Mouse (Mus musculus): Measurements from ENCODE around the gene Unc13b. TPM values are rescaled to one million over a fixed set of nuclear protein-coding genes. Genes with fewer than 3 reads are reported as not detected.

The Unc13b gene
- polyA plus RNA-seq, 1 experiment = 2.7 TPM

DNA sequence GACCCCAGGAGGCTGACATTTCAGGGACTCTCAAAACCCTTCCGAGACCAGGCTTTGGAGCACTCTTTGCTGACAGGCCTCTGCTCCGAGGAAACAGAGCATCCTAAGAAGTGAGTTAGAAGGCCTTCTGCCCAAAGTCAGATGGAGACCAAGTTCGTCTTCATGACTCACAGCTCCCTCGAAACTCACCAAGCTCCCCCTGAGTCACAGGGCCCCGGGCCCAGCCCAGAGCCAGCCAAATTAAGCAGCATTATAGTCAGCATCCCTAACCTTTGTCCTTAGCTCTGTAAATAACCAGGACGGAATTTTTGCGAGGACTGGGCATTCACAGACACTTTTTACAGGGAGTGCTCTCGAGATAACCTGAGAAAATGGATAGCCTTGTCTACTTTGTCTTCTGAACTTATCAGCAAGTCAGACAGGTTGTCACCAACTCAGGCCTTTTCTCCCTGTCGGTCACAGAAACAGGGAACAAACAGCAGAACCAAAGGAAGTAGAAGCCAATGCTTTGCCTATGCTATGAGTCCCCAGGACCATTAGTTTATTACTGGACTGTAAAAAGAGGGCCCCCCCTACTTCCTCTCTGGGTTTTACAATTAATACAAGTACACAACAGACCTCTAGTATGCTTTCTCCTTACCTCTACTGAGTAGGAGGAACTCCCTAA, 17.7 kb upstream of the Unc13b start:
- TF ChIP-seq POLR2A (IDR thresholded peaks at IDR 0.05; ENCODE audit: control insufficient read depth, extremely low read depth, insufficient read depth, low read length, poor library complexity) (no peak), CTCF (IDR thresholded peaks at IDR 0.05; ENCODE audit: borderline replicate concordance, control insufficient read depth, extremely low read depth, insufficient read depth, low read length, poor library complexity) (no peak)
- H3K27me3 ChIP-seq (ENCODE audit: control insufficient read depth, insufficient read depth, low read length) = no peaks in the 10 kb centered on the region
- H3K4me3 ChIP-seq (ENCODE audit: control insufficient read depth, insufficient read depth, low read length) = no peak overlapping the region
- DNase-seq = no peak
- no peaks in the 10 kb centered on the region for H3K36me3 ChIP-seq (ENCODE audit: control insufficient read depth, insufficient read depth, low read length)
- no peak overlapping the region for H3K27ac ChIP-seq (ENCODE audit: control insufficient read depth, insufficient read depth, low read length)
- peaks cover 23% of the 10 kb centered on the region for H3K4me1 ChIP-seq (replicated peaks; ENCODE audit: control insufficient read depth, insufficient read depth, low read length)
- 89% methylated on average over 9 of the region's 9 CpGs for WGBS

DNA sequence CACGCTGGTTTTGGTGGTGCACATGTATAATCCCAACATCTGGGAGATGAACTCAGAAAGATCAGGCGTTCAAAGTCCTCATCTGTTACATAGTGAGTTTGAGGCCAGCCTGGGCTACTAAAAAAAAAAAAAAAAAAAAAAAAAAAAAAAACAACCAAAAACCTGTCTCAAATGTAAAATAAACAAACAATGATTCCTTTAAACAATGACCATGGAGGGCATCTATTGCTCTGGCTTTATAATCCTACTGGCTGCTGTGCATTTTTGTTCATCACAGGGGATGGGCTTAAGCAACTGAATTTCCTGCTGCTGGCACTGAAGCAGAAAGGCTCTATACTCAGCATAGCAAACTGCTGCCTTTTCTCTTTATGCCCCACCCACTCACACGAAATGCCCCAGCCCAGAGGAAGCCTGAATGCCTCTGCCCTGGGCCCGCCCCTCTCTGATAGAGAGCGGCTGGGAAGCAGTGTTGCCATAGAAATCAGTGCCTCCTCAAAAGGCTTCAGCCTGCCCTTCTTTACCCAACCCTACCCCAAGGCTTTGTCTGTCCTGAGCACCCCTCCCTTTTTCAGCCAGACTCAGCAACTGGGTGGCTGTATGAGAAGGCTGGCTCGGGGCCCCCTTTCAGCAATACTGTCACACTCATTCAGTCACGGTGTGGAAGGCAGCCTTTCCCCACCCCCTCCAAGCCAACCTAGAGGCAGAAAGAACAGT, 15.0 kb upstream of the Unc13b start:
- no peaks in the 10 kb centered on the region for H3K36me3 ChIP-seq (ENCODE audit: control insufficient read depth, insufficient read depth, low read length)
- DNase-seq = peak; percentile 54
- WGBS = 26% methylated on average over 7 of the region's 7 CpGs
- no peaks in the 10 kb centered on the region for H3K27me3 ChIP-seq (ENCODE audit: control insufficient read depth, insufficient read depth, low read length)
- no peak overlapping the region for H3K27ac ChIP-seq (ENCODE audit: control insufficient read depth, insufficient read depth, low read length)
- H3K4me3 ChIP-seq (ENCODE audit: control insufficient read depth, insufficient read depth, low read length) = no peak overlapping the region
- peaks cover 22% of the 10 kb centered on the region for H3K4me1 ChIP-seq (replicated peaks; ENCODE audit: control insufficient read depth, insufficient read depth, low read length)
- TF ChIP-seq CTCF (IDR thresholded peaks at IDR 0.05; ENCODE audit: borderline replicate concordance, control insufficient read depth, extremely low read depth, insufficient read depth, low read length, poor library complexity) = no peak
- TF ChIP-seq POLR2A (IDR thresholded peaks at IDR 0.05; ENCODE audit: control insufficient read depth, extremely low read depth, insufficient read depth, low read length, poor library complexity) = no peak

DNA sequence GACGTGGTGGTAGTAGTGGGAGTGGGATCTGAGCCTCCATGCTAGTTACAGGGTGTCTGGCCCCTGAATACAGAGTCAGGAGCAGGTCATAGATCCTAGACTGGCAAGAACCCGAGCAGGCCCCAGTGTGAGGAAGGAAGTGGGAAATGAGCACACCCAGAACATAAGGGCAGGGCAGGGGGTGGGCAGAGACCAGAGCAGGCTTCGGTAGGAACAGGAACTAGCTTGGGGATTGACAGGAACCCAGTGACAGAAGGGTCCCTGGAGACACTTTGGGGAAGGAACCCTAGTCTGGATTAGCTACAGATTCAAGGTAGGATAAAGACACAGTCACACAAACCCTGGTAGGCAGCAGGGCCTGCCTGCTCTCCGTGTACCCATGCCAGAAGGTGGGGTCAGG, 14.1 kb upstream of the Unc13b start:
- H3K36me3 ChIP-seq (ENCODE audit: control insufficient read depth, insufficient read depth, low read length) = no peaks in the 10 kb centered on the region
- no peak for DNase-seq
- H3K27ac ChIP-seq (ENCODE audit: control insufficient read depth, insufficient read depth, low read length) = no peak overlapping the region
- WGBS = 14% methylated on average over 4 of the region's 4 CpGs
- no peak for TF ChIP-seq CTCF (IDR thresholded peaks at IDR 0.05; ENCODE audit: borderline replicate concordance, control insufficient read depth, extremely low read depth, insufficient read depth, low read length, poor library complexity)
- no peak for TF ChIP-seq POLR2A (IDR thresholded peaks at IDR 0.05; ENCODE audit: control insufficient read depth, extremely low read depth, insufficient read depth, low read length, poor library complexity)
- no peak overlapping the region for H3K4me3 ChIP-seq (ENCODE audit: control insufficient read depth, insufficient read depth, low read length)
- peaks cover 15% of the 10 kb centered on the region for H3K4me1 ChIP-seq (replicated peaks; ENCODE audit: control insufficient read depth, insufficient read depth, low read length)
- no peaks in the 10 kb centered on the region for H3K27me3 ChIP-seq (ENCODE audit: control insufficient read depth, insufficient read depth, low read length)

DNA sequence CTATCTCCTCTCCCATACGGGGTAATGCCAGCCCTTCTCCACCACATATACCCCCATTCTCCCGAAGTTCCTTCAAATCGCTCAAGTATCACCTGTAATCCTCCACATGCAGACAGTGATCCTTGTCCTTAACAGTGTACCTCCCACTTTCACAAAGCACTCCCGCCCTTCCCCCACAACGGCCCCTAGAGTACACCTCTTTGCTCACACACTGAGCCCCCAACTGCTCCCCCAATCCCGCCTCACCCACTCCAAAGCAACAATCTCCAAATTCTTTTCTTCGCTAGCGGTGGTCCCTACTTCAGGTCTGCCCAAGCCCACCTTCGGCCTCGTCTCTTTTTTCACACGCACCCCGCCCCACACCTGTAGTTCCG, 13.5 kb upstream of the Unc13b start:
- DNase-seq = no peak
- H3K4me1 ChIP-seq (replicated peaks; ENCODE audit: control insufficient read depth, insufficient read depth, low read length) = peaks cover 11% of the 10 kb centered on the region
- TF ChIP-seq CTCF (IDR thresholded peaks at IDR 0.05; ENCODE audit: borderline replicate concordance, control insufficient read depth, extremely low read depth, insufficient read depth, low read length, poor library complexity) = no peak
- TF ChIP-seq POLR2A (IDR thresholded peaks at IDR 0.05; ENCODE audit: control insufficient read depth, extremely low read depth, insufficient read depth, low read length, poor library complexity) = no peak
- no peaks in the 10 kb centered on the region for H3K36me3 ChIP-seq (ENCODE audit: control insufficient read depth, insufficient read depth, low read length)
- 11% methylated on average over 13 of the region's 13 CpGs for WGBS
- H3K27ac ChIP-seq (ENCODE audit: control insufficient read depth, insufficient read depth, low read length) = no peak overlapping the region
- H3K4me3 ChIP-seq (ENCODE audit: control insufficient read depth, insufficient read depth, low read length) = peak overlapping the region; percentile 39
- H3K27me3 ChIP-seq (ENCODE audit: control insufficient read depth, insufficient read depth, low read length) = no peaks in the 10 kb centered on the region

DNA sequence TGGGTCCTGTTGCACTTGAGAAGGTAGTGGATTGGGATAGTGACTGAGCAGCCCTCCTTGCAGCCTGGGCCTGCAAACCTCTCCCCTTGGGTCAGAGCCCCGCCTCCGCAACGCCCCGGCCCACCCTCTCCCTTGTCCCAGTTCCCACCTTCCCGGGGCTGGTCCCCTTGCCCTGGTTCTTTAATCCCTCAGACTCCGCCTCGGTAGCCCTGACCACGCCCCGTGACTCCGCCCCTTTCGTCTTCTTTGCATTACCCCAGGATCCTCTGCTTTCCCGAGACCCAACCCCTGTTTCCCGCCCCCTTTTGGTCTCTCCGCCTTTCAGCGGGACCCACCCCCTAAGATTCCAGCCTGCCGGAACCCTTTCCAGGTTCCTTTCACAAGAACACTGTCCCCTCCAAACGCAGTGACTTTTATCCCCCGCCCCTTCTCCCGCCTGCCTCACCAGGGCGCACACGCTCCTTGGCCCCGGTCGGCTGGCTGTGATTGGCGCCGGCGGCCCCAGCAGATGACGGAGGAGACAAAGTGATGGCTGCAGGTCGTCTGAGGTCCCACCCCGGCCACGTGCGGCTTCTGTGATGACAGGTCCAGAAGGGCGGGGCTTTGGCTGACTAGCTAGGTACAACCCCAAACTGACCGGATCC, 13.0 kb upstream of the Unc13b start, which contains the start of gene Fam214b:
Fam214b (minus strand) TSS at position 562 of the 644 bp plus-strand sequence.
- H3K4me1 ChIP-seq (replicated peaks; ENCODE audit: control insufficient read depth, insufficient read depth, low read length) = peaks cover 11% of the 10 kb centered on the region
- WGBS = under 1% methylated on average over 33 of the region's 33 CpGs
- peak within 1 kb of the TSS; percentile 39 for H3K4me3 ChIP-seq (ENCODE audit: control insufficient read depth, insufficient read depth, low read length)
- peak; percentile 79 for DNase-seq
- no peaks in the 10 kb centered on the region for H3K36me3 ChIP-seq (ENCODE audit: control insufficient read depth, insufficient read depth, low read length)
- H3K27ac ChIP-seq (ENCODE audit: control insufficient read depth, insufficient read depth, low read length) = no peak within 1 kb of the TSS
- TF ChIP-seq POLR2A (IDR thresholded peaks at IDR 0.05; ENCODE audit: control insufficient read depth, extremely low read depth, insufficient read depth, low read length, poor library complexity) (no peak), CTCF (IDR thresholded peaks at IDR 0.05; ENCODE audit: borderline replicate concordance, control insufficient read depth, extremely low read depth, insufficient read depth, low read length, poor library complexity) (no peak)
- H3K27me3 ChIP-seq (ENCODE audit: control insufficient read depth, insufficient read depth, low read length) = no peaks in the 10 kb centered on the region

DNA sequence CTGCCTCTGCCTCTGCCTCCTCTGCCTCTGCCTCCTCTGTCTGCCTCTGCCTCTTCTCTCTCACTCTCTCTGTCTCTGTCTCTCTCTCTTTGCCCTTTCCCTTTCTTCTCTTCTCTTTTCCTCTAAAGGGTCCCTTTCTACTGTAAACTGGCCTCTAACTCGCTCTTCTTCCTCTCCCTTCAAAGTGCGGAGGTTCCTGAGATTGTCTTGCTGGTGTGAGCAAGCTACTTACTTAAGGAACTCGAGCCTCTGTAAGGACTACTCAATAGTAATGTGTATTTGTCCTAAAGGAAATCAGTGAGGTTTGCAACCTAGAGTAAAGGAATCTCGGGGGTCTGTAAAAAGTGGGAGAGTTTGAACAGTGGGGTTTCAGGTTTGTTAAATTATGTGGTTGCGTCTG, 12.1 kb upstream of the Unc13b start:
- no peak for DNase-seq
- no peaks in the 10 kb centered on the region for H3K27me3 ChIP-seq (ENCODE audit: control insufficient read depth, insufficient read depth, low read length)
- TF ChIP-seq POLR2A (IDR thresholded peaks at IDR 0.05; ENCODE audit: control insufficient read depth, extremely low read depth, insufficient read depth, low read length, poor library complexity) = no peak
- TF ChIP-seq CTCF (IDR thresholded peaks at IDR 0.05; ENCODE audit: borderline replicate concordance, control insufficient read depth, extremely low read depth, insufficient read depth, low read length, poor library complexity) = no peak
- H3K4me3 ChIP-seq (ENCODE audit: control insufficient read depth, insufficient read depth, low read length) = no peak overlapping the region
- 62% methylated on average over 5 of the region's 5 CpGs for whole genome bisulfite sequencing
- H3K36me3 ChIP-seq (ENCODE audit: control insufficient read depth, insufficient read depth, low read length) = no peaks in the 10 kb centered on the region
- peaks cover 11% of the 10 kb centered on the region for H3K4me1 ChIP-seq (replicated peaks; ENCODE audit: control insufficient read depth, insufficient read depth, low read length)
- H3K27ac ChIP-seq (ENCODE audit: control insufficient read depth, insufficient read depth, low read length) = no peak overlapping the region
